Mouse (Mus musculus) liver, adult 10 weeks (tissue): ENCODE results near the gene Dicer1. TPM values are rescaled to one million over a fixed set of nuclear protein-coding genes. Genes with fewer than 3 reads are reported as not detected.

Experiments used
- polyA plus RNA-seq: library from polyadenylated mRNA; stranded (reverse); fragments of 350-450 nt; fragmentation: Illumina TruSeq; extraction: RNeasy Lipid Tissue Mini Kit (QIAGEN cat#74804); gene quantifications from one replicate; pipeline ENCODE4 v1.2.3, GENCODE M21; 2014; ENCODE audit warnings: low read depth, low replicate concordance

Gene Dicer1
- polyA plus RNA-seq: 11.6 TPM

DNA sequence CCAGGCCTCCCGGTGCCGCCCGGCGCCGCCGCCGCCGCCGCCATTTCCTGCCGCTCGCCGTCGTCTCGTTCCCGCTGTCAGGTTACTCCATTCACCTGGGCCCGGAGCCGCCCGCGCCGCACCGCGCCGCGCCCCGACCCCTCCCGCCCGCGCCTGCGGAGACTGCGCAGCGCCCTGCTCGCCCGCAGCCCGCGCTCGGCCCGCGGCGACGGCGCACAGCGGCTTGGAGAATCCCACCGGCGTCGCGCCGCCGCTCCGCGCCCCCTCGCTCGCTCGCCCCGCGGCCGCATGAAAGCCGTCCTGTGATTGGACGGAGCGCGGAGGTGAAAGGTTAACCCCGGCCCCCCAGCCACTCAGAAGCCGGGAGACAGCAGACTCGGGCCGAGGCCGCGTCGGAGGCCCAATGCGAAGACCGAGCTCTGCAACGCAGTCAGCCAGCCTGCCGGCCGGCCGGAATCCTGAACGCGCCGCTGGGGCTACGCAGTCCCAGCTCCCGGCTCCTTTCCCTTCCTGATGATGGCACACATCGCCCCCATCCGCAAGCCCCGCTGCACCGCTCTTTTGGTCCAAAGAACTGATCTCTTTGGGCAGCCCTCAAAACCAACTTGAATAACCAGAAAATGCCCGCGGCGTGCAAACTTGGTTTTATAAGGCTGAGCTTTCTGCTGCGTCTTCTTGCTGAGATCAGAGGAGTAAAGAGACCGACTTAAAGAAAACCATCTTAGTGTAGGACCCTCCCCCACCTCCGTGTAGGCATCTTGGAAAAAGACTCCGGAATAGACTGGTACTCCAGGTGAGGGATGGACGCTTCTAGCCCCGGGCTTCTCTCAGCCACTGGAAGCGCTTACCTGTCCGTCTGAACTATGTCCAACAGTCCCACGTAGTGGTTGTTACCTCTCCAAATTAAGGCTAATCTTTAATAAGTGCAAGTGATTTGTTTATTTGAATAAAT, at the start of gene Dicer1:
Dicer1 (minus strand) TSS at position 139 of the 952 bp plus-strand sequence.

Other genes with a start within 250 kb of the Dicer1 start
- gene Clmn, start 113.1 kb upstream of the Dicer1 start, polyA plus RNA-seq: 17.3 TPM